Mouse (Mus musculus): ENCODE measurements around the gene Tsc22d4. TPM values are rescaled to one million over a fixed set of nuclear protein-coding genes. Genes with fewer than 3 reads are reported as not detected.
A peak's percentile ranks its signal among the peaks of the same experiment; 100 is the strongest.

Tsc22d4 gene
- polyA plus RNA-seq, 1 experiment = 483 TPM

DNA sequence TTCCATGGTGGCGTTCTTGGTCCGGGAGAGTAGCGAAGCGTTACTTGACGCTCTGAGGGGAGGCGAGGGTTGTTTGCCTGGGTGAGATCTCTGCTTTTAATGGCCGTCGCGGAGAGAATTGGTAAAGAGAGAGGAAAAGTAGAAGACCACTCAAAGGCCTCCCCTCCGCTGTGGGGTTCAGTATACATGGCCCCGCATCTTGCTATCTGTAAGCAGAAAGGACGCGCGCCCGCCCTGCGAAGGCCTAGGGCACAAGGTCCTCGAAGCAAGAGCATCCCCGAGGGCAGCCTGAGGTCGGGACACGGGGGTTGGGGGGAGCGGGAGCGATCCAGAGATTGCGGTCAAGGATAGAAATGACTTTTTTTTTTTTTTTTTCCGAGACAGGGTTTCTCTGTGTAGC lies 42.6 kb downstream of the Tsc22d4 start:
- 74% methylated on average over 24 of the region's 24 CpGs for WGBS
- TF ChIP-seq CTCF (IDR thresholded peaks at IDR 0.05; ENCODE audit: insufficient read depth, low read depth, low read length) (no peak), POLR2A (IDR thresholded peaks at IDR 0.05; ENCODE audit: insufficient read depth, low read depth, low read length) (no peak)
- H3K4me1 ChIP-seq (ENCODE audit: control insufficient read depth, insufficient read depth, low read length) = peaks cover 25% of the 10 kb centered on the region
- H3K27ac ChIP-seq (ENCODE audit: insufficient read depth, low read depth, low read length) = no peak overlapping the region
- peak overlapping the region; percentile 43; the same call in 1 of the 2 replicates for H3K4me3 ChIP-seq (ENCODE audit: insufficient read depth, low read depth, low read length)

GRCm38 (mm10) chr5:137788946-137789531 lies 43.5 kb downstream of the Tsc22d4 start:
- Histone ChIP-seq H3K4me1 (ENCODE audit: control insufficient read depth, insufficient read depth, low read length) (peaks cover 18% of the 10 kb centered on the region), H3K4me3 (ENCODE audit: insufficient read depth, low read depth, low read length) (no peak overlapping the region), H3K27ac (ENCODE audit: insufficient read depth, low read depth, low read length) (no peak overlapping the region)
- no peak for TF ChIP-seq POLR2A (IDR thresholded peaks at IDR 0.05; ENCODE audit: insufficient read depth, low read depth, low read length)
- no peak for TF ChIP-seq CTCF (IDR thresholded peaks at IDR 0.05; ENCODE audit: insufficient read depth, low read depth, low read length)
- 96% methylated on average over 2 of the region's 2 CpGs for WGBS

DNA sequence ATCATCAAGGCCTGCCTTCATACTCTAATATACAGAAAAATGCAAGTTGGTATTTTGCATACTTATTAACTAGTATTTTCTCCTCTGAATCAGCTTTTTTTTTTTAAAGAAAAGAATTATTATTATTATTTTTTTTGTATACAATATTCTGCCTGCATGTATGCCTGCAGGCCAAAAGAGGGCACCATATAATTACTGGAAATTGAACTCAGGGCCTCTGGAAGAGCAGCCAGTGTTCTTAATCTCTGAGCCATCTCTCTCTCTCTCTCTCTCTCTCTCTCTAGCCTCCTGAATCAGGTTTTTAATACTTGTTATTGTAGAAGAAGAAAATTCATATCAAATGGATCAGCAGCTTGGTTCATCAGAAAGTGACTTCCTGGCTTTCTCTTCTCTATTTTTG lies 46.0 kb downstream of the Tsc22d4 start:
- TF ChIP-seq CTCF (IDR thresholded peaks at IDR 0.05; ENCODE audit: insufficient read depth, low read depth, low read length) (no peak), POLR2A (IDR thresholded peaks at IDR 0.05; ENCODE audit: insufficient read depth, low read depth, low read length) (no peak)
- no peak overlapping the region for H3K27ac ChIP-seq (ENCODE audit: insufficient read depth, low read depth, low read length)
- no peak overlapping the region for H3K4me3 ChIP-seq (ENCODE audit: insufficient read depth, low read depth, low read length)
- peaks cover 6% of the 10 kb centered on the region for H3K4me1 ChIP-seq (ENCODE audit: control insufficient read depth, insufficient read depth, low read length)

GRCm38 (mm10) chr5:137796606-137797005 lies 51.1 kb downstream of the Tsc22d4 start:
- TF ChIP-seq CTCF (IDR thresholded peaks at IDR 0.05; ENCODE audit: insufficient read depth, low read depth, low read length) (no peak), POLR2A (IDR thresholded peaks at IDR 0.05; ENCODE audit: insufficient read depth, low read depth, low read length) (no peak)
- WGBS = 87% methylated on average over 3 of the region's 3 CpGs
- no peak overlapping the region for H3K27ac ChIP-seq (ENCODE audit: insufficient read depth, low read depth, low read length)
- no peaks in the 10 kb centered on the region for H3K4me1 ChIP-seq (ENCODE audit: control insufficient read depth, insufficient read depth, low read length)
- H3K4me3 ChIP-seq (ENCODE audit: insufficient read depth, low read depth, low read length) = no peak overlapping the region

- Histone ChIP-seq H3K4me3 (ENCODE audit: insufficient read depth, low read depth, low read length) (no peak overlapping the region), H3K4me1 (ENCODE audit: control insufficient read depth, insufficient read depth, low read length) (no peaks in the 10 kb centered on the region), H3K27ac (ENCODE audit: insufficient read depth, low read depth, low read length) (no peak overlapping the region)
- WGBS = 84% methylated on average over 3 of the region's 3 CpGs
- TF ChIP-seq CTCF (IDR thresholded peaks at IDR 0.05; ENCODE audit: insufficient read depth, low read depth, low read length) (no peak), POLR2A (IDR thresholded peaks at IDR 0.05; ENCODE audit: insufficient read depth, low read depth, low read length) (no peak)
These were observed 55.4 kb downstream of the Tsc22d4 start for GRCm38 (mm10) chr5:137800917-137801316.

GRCm38 (mm10) chr5:137806158-137806557 lies 60.6 kb downstream of the Tsc22d4 start:
- no peaks in the 10 kb centered on the region for H3K4me1 ChIP-seq (ENCODE audit: control insufficient read depth, insufficient read depth, low read length)
- WGBS = 83% methylated on average over 1 of the region's 1 CpGs
- TF ChIP-seq CTCF (IDR thresholded peaks at IDR 0.05; ENCODE audit: insufficient read depth, low read depth, low read length) (no peak), POLR2A (IDR thresholded peaks at IDR 0.05; ENCODE audit: insufficient read depth, low read depth, low read length) (no peak)
- H3K27ac ChIP-seq (ENCODE audit: insufficient read depth, low read depth, low read length) = no peak overlapping the region
- no peak overlapping the region for H3K4me3 ChIP-seq (ENCODE audit: insufficient read depth, low read depth, low read length)

DNA sequence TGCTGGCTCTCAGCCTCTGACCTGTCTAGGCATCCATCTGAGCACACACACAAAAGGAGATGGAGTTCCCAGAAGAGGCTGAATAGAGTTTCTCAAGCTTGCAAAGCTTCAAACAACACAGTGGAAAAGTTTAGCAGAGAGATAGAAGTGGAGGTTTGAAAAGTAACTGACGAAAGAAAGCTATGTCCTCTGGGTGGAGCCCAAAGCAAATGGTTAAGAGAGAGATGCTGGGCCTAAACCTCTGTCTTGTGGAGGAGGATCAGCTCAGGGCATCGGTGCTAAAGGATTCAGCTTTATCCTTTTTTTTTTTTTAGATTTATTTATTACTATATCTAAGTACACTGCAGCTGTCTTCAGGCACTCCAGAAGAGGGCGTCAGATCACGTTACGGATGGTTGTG lies 62.8 kb downstream of the Tsc22d4 start:
- Histone ChIP-seq H3K4me3 (ENCODE audit: insufficient read depth, low read depth, low read length) (no peak overlapping the region), H3K4me1 (ENCODE audit: control insufficient read depth, insufficient read depth, low read length) (no peaks in the 10 kb centered on the region), H3K27ac (ENCODE audit: insufficient read depth, low read depth, low read length) (no peak overlapping the region)
- WGBS = 88% methylated on average over 5 of the region's 5 CpGs
- no peak for TF ChIP-seq CTCF (IDR thresholded peaks at IDR 0.05; ENCODE audit: insufficient read depth, low read depth, low read length)
- TF ChIP-seq POLR2A (IDR thresholded peaks at IDR 0.05; ENCODE audit: insufficient read depth, low read depth, low read length) = no peak

- TF ChIP-seq POLR2A (IDR thresholded peaks at IDR 0.05; ENCODE audit: insufficient read depth, low read depth, low read length) (no peak), CTCF (IDR thresholded peaks at IDR 0.05; ENCODE audit: insufficient read depth, low read depth, low read length) (no peak)
- no peaks in the 10 kb centered on the region for H3K4me1 ChIP-seq (ENCODE audit: control insufficient read depth, insufficient read depth, low read length)
- WGBS = 75% methylated on average over 4 of the region's 4 CpGs
- no peak overlapping the region for H3K4me3 ChIP-seq (ENCODE audit: insufficient read depth, low read depth, low read length)
- no peak overlapping the region for H3K27ac ChIP-seq (ENCODE audit: insufficient read depth, low read depth, low read length)
These were observed 72.1 kb downstream of the Tsc22d4 start for GRCm38 (mm10) chr5:137817466-137818222.

Other genes starting within 250 kb of the Tsc22d4 start
- gene Pop7, start 243.2 kb upstream of the Tsc22d4 start, polyA plus RNA-seq (2012; ENCODE audit: insufficient read depth, insufficient read length, low replicate concordance, missing spikeins) = not detected in 2 replicates
- gene Gigyf1, start 227.2 kb upstream of the Tsc22d4 start, polyA plus RNA-seq (2012; ENCODE audit: insufficient read depth, insufficient read length, low replicate concordance, missing spikeins) = not detected in 2 replicates
- not detected in 2 replicates for gene Epo, start 212.5 kb upstream of the Tsc22d4 start, polyA plus RNA-seq (2012; ENCODE audit: insufficient read depth, insufficient read length, low replicate concordance, missing spikeins)
- gene Gnb2, start 212.2 kb upstream of the Tsc22d4 start, polyA plus RNA-seq (2012; ENCODE audit: insufficient read depth, insufficient read length, low replicate concordance, missing spikeins) = not detected in 2 replicates
- not detected in 2 replicates for gene Actl6b, start 192.2 kb upstream of the Tsc22d4 start, polyA plus RNA-seq (2012; ENCODE audit: insufficient read depth, insufficient read length, low replicate concordance, missing spikeins)
- gene Tfr2, start 175.9 kb upstream of the Tsc22d4 start, polyA plus RNA-seq (2012; ENCODE audit: insufficient read depth, insufficient read length, low replicate concordance, missing spikeins) = not detected in 2 replicates
- not detected in 2 replicates for gene Mospd3, start 144.7 kb upstream of the Tsc22d4 start, polyA plus RNA-seq (2012; ENCODE audit: insufficient read depth, insufficient read length, low replicate concordance, missing spikeins)
- gene Pcolce, start 131.9 kb upstream of the Tsc22d4 start, polyA plus RNA-seq (2012; ENCODE audit: insufficient read depth, insufficient read length, low replicate concordance, missing spikeins) = not detected in 2 replicates
- not detected in 2 replicates for gene Fbxo24, start 116.7 kb upstream of the Tsc22d4 start, polyA plus RNA-seq (2012; ENCODE audit: insufficient read depth, insufficient read length, low replicate concordance, missing spikeins)
- not detected in 2 replicates for gene Lrch4, start 116.6 kb upstream of the Tsc22d4 start, polyA plus RNA-seq (2012; ENCODE audit: insufficient read depth, insufficient read length, low replicate concordance, missing spikeins)
- gene Gm20605, start 116.6 kb upstream of the Tsc22d4 start, polyA plus RNA-seq (2012; ENCODE audit: insufficient read depth, insufficient read length, low replicate concordance, missing spikeins) = not detected in 2 replicates
- not detected in 2 replicates for gene Sap25, start 104.4 kb upstream of the Tsc22d4 start, polyA plus RNA-seq (2012; ENCODE audit: insufficient read depth, insufficient read length, low replicate concordance, missing spikeins)
- gene Irs3, start 100.0 kb upstream of the Tsc22d4 start, polyA plus RNA-seq (2012; ENCODE audit: insufficient read depth, insufficient read length, low replicate concordance, missing spikeins) = not detected in 2 replicates
- not detected in 2 replicates for gene Agfg2, start 61.0 kb upstream of the Tsc22d4 start, polyA plus RNA-seq (2012; ENCODE audit: insufficient read depth, insufficient read length, low replicate concordance, missing spikeins)
- not detected in 2 replicates for gene Nyap1, start 4.1 kb upstream of the Tsc22d4 start, polyA plus RNA-seq (2012; ENCODE audit: insufficient read depth, insufficient read length, low replicate concordance, missing spikeins)
- not detected in 2 replicates for gene Ppp1r35, start 33.1 kb downstream of the Tsc22d4 start, polyA plus RNA-seq (2012; ENCODE audit: insufficient read depth, insufficient read length, low replicate concordance, missing spikeins)
- gene Mepce, start 41.9 kb downstream of the Tsc22d4 start, polyA plus RNA-seq (2012; ENCODE audit: insufficient read depth, insufficient read length, low replicate concordance, missing spikeins) = not detected in 2 replicates
- gene Zcwpw1, start 42.1 kb downstream of the Tsc22d4 start, polyA plus RNA-seq (2012; ENCODE audit: insufficient read depth, insufficient read length, low replicate concordance, missing spikeins) = not detected in 2 replicates
- gene Pilra, start 90.6 kb downstream of the Tsc22d4 start, polyA plus RNA-seq (2012; ENCODE audit: insufficient read depth, insufficient read length, low replicate concordance, missing spikeins) = not detected in 2 replicates
- gene Pilrb1, start 112.4 kb downstream of the Tsc22d4 start, polyA plus RNA-seq (2012; ENCODE audit: insufficient read depth, insufficient read length, low replicate concordance, missing spikeins) = not detected in 2 replicates
- gene Pilrb2, start 126.1 kb downstream of the Tsc22d4 start, polyA plus RNA-seq (2012; ENCODE audit: insufficient read depth, insufficient read length, low replicate concordance, missing spikeins) = not detected in 2 replicates
- not detected in 2 replicates for gene Cyp3a13, start 175.9 kb downstream of the Tsc22d4 start, polyA plus RNA-seq (2012; ENCODE audit: insufficient read depth, insufficient read length, low replicate concordance, missing spikeins)
- gene Gjc3, start 217.4 kb downstream of the Tsc22d4 start, polyA plus RNA-seq (2012; ENCODE audit: insufficient read depth, insufficient read length, low replicate concordance, missing spikeins) = not detected in 2 replicates
- gene Azgp1, start 235.8 kb downstream of the Tsc22d4 start, polyA plus RNA-seq (2012; ENCODE audit: insufficient read depth, insufficient read length, low replicate concordance, missing spikeins) = not detected in 2 replicates

Data from olfactory bulb, adult 2 months (tissue).